Mouse (Mus musculus) brain, adult 10 weeks (tissue): ENCODE results near the gene Mnat1. TPM values are rescaled to one million over a fixed set of nuclear protein-coding genes. Genes with fewer than 3 reads are reported as not detected.

ENCODE experiments used
- polyA plus RNA-seq: library from polyadenylated mRNA; stranded (reverse); fragments of 350-450 nt; fragmentation: Illumina TruSeq; extraction: RNeasy Lipid Tissue Mini Kit (QIAGEN cat#74804); gene quantifications from one replicate; pipeline ENCODE4 v1.2.3, GENCODE M21; 2015; ENCODE audit warnings: low read depth, low replicate concordance

Gene Mnat1
- polyA plus RNA-seq, result 19.2 TPM

GRCm38 (mm10) chr12:73123093-73124041 is at the start of gene Mnat1:
Mnat1 (plus strand) TSS chr12:73123717.

GRCm38 (mm10) chr12:73113196-73113595 is 10.3 kb upstream of the Mnat1 start, which contains the start of gene Six4:
Six4 (minus strand) TSS chr12:73113456.

GRCm38 (mm10) chr12:73286287-73287092 is 163.0 kb downstream of the Mnat1 start, which contains the start of the genes Trmt5 and Slc38a6:
Trmt5 (minus strand) TSS chr12:73286710.
Slc38a6 (plus strand) TSS chr12:73286779.

Other genes starting within 250 kb of the Mnat1 start
- not detected for gene Six6, start 183.8 kb upstream of the Mnat1 start, polyA plus RNA-seq
- gene 4930447C04Rik, start 182.9 kb upstream of the Mnat1 start, polyA plus RNA-seq, result 33.2 TPM
- 0.13 TPM for gene Six1, start 69.8 kb upstream of the Mnat1 start, polyA plus RNA-seq
- 1.0 TPM for gene Six4, start 10.3 kb upstream of the Mnat1 start, polyA plus RNA-seq
- gene Trmt5, start 163.0 kb downstream of the Mnat1 start, polyA plus RNA-seq, result 17.1 TPM
- gene Slc38a6, start 163.1 kb downstream of the Mnat1 start, polyA plus RNA-seq, result 12.2 TPM